Mouse (Mus musculus) midbrain, embryonic 14.5 days (tissue): ENCODE data around the gene Slc35b2. TPM values are rescaled to one million over a fixed set of nuclear protein-coding genes. Genes with fewer than 3 reads are reported as not detected.

Experiments
- ATAC-seq: fragments of 200-750 bp; cut with Nextera tagmentation; 2 replicates; pipeline ENCODE4 v1.8.0; 2017; ENCODE audit warnings: moderate number of reproducible peaks, moderate library complexity; ENCODE audit not compliant: low FRiP score, low TSS enrichment
- DNase-seq: peaks from one replicate; pipeline ENCODE4 v3.0.0-alpha.2; 2015
- H3K27ac ChIP-seq: fragments of 300-500 bp; sonication (generic); replicated peaks from 2 replicates; pipeline ENCODE4 v1.5.1; 2014; ENCODE audit warnings: mild to moderate bottlenecking, low read depth, low read length, moderate library complexity
- H3K27me3 ChIP-seq: fragments of 300-500 bp; sonication (generic); 2 replicates; pipeline ENCODE4 v1.6.1; 2014; ENCODE audit warnings: low read length, control low read depth, mixed read lengths; ENCODE audit not compliant: control insufficient read depth, insufficient read depth
- H3K36me3 ChIP-seq: fragments of 300-500 bp; sonication (generic); 2 replicates; pipeline ENCODE4 v1.6.1; 2014; ENCODE audit warnings: low read length, control low read depth; ENCODE audit not compliant: control insufficient read depth, insufficient read depth
- H3K4me1 ChIP-seq: fragments of 300-500 bp; sonication (generic); 2 replicates; pipeline ENCODE4 v1.6.1; 2014; ENCODE audit warnings: mild to moderate bottlenecking, antibody characterized with exemption, low read length, control low read depth; ENCODE audit not compliant: control insufficient read depth, insufficient read depth
- H3K4me2 ChIP-seq: fragments of 300-500 bp; sonication (generic); 2 replicates; pipeline ENCODE4 v1.6.1; 2014; ENCODE audit warnings: mild to moderate bottlenecking, low read length, moderate library complexity
- H3K4me3 ChIP-seq: fragments of 300-500 bp; sonication (generic); replicated peaks from 2 replicates; pipeline ENCODE4 v1.5.1; 2014; ENCODE audit warnings: low read depth, low read length
- H3K9ac ChIP-seq: fragments of 300-500 bp; sonication (generic); replicated peaks from 2 replicates; pipeline ENCODE4 v1.6.1; 2014; ENCODE audit warnings: mild to moderate bottlenecking, low read length, moderate library complexity
- H3K9me3 ChIP-seq: fragments of 300-500 bp; sonication (generic); 2 replicates; pipeline ENCODE4 v1.6.1; 2016; ENCODE audit warnings: low read length, control low read depth, mixed read lengths; ENCODE audit not compliant: control insufficient read depth
- WGBS: fragments of 180-500 bp; shearing (Covaris S2); extraction: QIAGEN DNeasy Blood & Tissue Kit; methylation state at CpG from one replicate; pipeline ENCODE4 v1.1.7; 2014; 5-methylcytosine and 5-hydroxymethylcytosine counted together
- polyA plus RNA-seq: library from polyadenylated mRNA; unstranded; fragments of >200 nt; fragmentation: Nextera tagmentation; extraction: Ambion mirVana; gene quantifications from 2 replicates; pipeline ENCODE4 v1.2.1, GENCODE M21; 2014

Gene Slc35b2
- polyA plus RNA-seq, 1 experiment from 2014 or later: 77.1 TPM

DNA sequence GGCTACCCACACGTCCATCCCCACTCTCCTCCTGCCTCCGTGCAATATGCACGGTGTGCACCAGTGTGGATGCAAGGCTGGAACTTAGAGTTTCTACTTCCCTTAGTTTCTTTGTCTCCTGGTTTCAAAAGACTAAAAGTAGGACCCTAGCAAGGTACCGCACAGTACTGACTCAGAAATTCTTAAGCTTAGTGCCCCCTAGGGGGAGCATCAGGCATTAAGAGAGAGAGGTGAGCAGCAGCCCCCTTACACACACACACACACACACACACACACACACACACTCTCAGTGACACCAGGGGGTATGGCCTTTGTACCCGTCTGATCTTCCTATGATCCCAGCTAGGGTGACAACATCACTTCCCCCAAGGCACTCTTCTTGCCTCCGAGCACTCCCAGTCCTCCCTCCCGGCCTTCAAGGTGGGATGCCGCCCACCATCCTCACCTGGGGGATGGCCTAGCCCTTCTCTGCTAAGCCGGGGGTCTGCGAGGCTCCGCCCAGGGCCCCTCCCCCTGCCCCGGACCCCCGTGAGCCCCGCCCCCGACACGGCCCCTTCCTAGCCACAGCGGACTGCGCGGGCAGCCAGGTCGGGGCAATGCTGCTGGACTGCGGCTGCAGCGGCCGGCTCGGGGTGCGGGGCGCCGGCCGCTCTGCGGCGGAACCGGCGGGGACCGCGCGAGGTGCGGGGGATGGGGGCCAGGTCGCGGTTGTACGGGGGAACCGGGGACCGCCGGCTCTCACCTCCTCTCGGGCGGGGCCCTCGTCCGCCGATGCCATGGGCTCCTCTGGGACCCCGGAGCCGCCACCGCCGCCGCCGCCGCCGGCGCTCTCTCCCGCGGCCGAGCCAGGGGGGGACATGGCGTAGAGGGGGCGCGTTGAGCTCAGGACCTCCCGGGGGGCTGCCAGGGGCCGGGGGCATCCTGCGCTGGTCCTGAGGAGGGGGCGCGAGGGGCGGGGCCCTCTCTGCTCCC, 14.8 kb upstream of the Slc35b2 start:
- peaks cover 32% of the 10 kb centered on the region for H3K36me3 ChIP-seq
- peak overlapping the region; percentile 93 for H3K4me3 ChIP-seq
- peaks cover 43% of the 10 kb centered on the region for H3K4me1 ChIP-seq
- H3K27me3 ChIP-seq: peaks cover 31% of the 10 kb centered on the region
- H3K9me3 ChIP-seq: no peaks in the 10 kb centered on the region
- peak overlapping the region; percentile 64 for H3K4me2 ChIP-seq
- peak overlapping the region; percentile 99 for H3K9ac ChIP-seq
- H3K27ac ChIP-seq: peak overlapping the region; percentile 97
- peak; percentile 66 for ATAC-seq
- peak; percentile 87 for DNase-seq
- 3% methylated on average over 52 of the region's 68 CpGs for WGBS

DNA sequence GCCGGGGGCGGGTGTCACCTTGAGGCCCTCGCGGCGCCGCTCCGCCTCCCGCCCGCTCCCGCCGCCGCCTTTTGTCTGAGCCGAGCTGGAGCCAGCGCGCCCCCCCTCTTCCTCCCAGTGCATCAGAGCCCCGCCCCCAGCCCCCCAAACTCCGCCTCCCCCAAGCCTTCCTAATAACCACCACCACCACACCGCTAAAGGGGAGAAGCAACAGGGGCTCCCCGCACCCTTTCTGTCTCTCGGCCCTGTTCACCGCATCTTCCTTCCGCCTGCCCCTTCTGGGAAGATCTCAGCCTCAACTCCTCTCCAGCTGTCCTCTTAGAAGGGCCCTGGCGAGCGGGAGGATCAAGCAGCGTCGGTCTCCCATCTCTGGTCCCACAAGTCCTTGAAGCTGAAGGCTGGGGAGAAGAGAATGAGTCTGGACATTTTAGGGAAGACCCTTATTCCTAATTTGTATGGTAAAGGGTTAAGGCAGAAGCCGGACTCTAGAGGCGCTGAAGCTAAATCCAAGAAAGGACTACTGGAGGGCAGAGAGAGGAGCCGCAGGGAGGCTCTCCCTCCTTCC, 14.0 kb upstream of the Slc35b2 start, which contains the start of gene Tmem151b:
Tmem151b (minus strand) TSS at position 61 of the 565 bp plus-strand sequence.
- ATAC-seq: peak; percentile 61
- H3K36me3 ChIP-seq: peaks cover 23% of the 10 kb centered on the region
- peaks cover 35% of the 10 kb centered on the region for H3K4me1 ChIP-seq
- H3K4me3 ChIP-seq: peak within 1 kb of the TSS; percentile 93
- peaks cover 31% of the 10 kb centered on the region for H3K27me3 ChIP-seq
- peak; percentile 89 for DNase-seq
- peak within 1 kb of the TSS; percentile 64 for H3K4me2 ChIP-seq
- peak within 1 kb of the TSS; percentile 99 for H3K9ac ChIP-seq
- WGBS: under 1% methylated on average over 11 of the region's 29 CpGs
- no peaks in the 10 kb centered on the region for H3K9me3 ChIP-seq
- H3K27ac ChIP-seq: peak within 1 kb of the TSS; percentile 97

DNA sequence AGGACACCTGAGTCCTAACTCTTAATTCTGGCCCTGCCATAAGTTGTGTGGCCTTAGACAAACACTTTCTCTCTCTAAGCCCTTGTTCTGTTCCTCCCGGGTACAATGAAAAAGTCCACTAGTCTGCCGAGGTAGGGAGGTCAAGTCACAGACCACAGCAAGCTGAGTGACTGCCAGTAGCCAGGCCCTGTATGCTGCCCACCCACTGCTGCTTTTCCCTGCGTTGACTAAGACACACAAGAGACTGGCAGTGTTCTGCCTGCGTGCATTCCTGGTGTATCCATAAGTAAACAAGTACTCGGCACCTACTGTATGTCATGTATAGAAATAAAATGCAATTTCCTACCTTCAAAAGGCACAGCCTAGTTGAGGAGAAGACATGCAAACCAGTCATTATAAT, 13.4 kb upstream of the Slc35b2 start:
- Histone ChIP-seq H3K9ac (peak overlapping the region; percentile 99; the same call in 1 of the 2 replicates), H3K4me3 (peak overlapping the region; percentile 93), H3K27me3 (peaks cover 26% of the 10 kb centered on the region), H3K27ac (peak overlapping the region; percentile 97; the same call in 1 of the 2 replicates), H3K9me3 (no peaks in the 10 kb centered on the region), H3K4me2 (peak overlapping the region; percentile 64), H3K4me1 (peaks cover 29% of the 10 kb centered on the region), H3K36me3 (peaks cover 18% of the 10 kb centered on the region)
- ATAC-seq (no peak), DNase-seq (no peak)
- 26% methylated on average over 5 of the region's 5 CpGs for WGBS

DNA sequence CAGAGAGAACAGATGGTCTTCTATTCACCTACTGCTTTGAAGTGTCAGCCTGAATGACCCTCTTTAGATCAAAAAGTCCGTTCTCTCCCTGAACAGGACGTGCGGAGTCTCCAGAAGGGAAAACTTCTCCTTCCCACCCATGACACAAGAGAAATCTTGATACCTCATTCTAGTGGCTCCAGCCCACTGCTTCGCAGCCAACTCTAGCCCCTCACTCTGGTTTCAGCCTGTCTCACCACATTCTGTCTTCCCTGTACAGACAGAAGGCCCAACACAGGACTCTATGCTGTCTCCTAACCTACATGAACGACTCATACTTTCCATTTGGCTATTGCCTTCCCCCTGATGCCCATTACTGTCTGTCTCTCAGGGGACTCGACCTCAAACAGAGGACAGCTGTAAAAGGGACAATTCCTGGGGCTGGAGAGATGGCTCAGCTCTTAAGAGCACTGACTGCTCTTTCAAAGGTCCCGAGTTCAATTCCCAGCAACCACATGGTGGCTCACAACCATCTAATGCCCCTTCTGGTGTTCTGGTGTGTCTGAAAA, 12.4 kb upstream of the Slc35b2 start:
- peaks cover 7% of the 10 kb centered on the region for H3K36me3 ChIP-seq
- DNase-seq: no peak
- 40% methylated on average over 7 of the region's 7 CpGs for WGBS
- H3K4me1 ChIP-seq: peaks cover 28% of the 10 kb centered on the region
- H3K27ac ChIP-seq: no peak overlapping the region
- no peak for ATAC-seq
- no peak overlapping the region for H3K4me3 ChIP-seq
- no peak overlapping the region for H3K4me2 ChIP-seq
- H3K27me3 ChIP-seq: peaks cover 15% of the 10 kb centered on the region
- H3K9ac ChIP-seq: no peak overlapping the region
- no peaks in the 10 kb centered on the region for H3K9me3 ChIP-seq

DNA sequence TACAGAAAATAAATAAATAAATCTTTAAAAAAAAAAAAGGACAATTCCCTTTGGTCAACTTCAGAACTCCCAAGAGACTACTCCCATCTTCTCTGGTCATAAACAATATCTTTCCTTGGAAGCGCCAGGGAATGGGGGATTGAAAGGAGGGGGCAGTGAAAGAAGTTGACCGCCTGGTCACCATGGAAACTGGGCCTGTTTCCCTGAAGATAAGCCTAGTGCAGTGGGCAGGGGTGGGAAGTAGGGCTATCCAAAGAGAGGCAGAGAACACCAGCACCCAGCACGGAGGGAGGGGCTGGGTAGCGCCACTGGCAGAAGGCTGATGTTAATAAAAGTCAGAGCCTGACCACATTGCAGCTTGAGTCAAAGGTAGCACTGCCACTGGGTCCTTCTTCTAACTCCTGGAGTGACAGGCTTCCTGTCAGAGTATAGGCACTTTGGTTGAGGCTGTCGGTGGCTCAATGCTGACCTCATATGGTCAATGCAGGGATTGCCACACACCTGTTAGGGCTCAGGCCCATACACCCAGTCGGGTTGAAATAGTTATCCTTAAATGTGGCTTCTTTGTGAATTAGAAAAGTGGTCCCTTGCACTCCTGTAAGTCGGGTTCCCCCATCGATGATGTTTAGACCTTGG, 11.7 kb upstream of the Slc35b2 start:
- no peak overlapping the region for H3K4me2 ChIP-seq
- WGBS: 4% methylated on average over 8 of the region's 8 CpGs

DNA sequence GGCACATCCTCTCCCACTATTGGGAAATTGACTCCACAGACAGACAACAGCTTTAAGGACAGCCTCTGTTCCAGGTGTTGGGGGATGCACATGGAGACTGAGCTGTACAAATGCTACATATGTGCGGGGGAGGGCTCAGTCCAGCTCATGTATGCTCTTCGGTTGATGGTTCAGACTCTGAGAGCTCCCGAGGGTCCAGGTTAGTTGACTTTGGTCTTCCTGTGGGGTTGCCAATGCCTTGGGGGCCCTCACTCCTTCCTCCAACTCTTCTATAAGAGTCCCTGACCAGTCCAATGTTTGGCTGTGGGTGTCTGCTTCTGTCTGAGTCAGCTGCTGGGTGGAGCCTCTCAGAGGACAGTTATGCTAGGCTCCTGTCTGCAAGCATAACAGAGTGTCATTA, 10.6 kb upstream of the Slc35b2 start:
- DNase-seq: no peak
- WGBS: 86% methylated on average over 3 of the region's 3 CpGs
- Histone ChIP-seq H3K4me2 (no peak overlapping the region), H3K9me3 (no peaks in the 10 kb centered on the region), H3K27me3 (no peaks in the 10 kb centered on the region), H3K4me1 (peaks cover 27% of the 10 kb centered on the region), H3K9ac (no peak overlapping the region), H3K4me3 (no peak overlapping the region), H3K36me3 (no peaks in the 10 kb centered on the region), H3K27ac (no peak overlapping the region)
- no peak for ATAC-seq

More for the DNA sequence above, 11.7 kb upstream of the Slc35b2 start:
- H3K9me3 ChIP-seq: no peaks in the 10 kb centered on the region
- no peak overlapping the region for H3K27ac ChIP-seq
- H3K27me3 ChIP-seq: peaks cover 9% of the 10 kb centered on the region; the same call in 1 of the 2 replicates
- peaks cover 34% of the 10 kb centered on the region for H3K4me1 ChIP-seq
- DNase-seq (peak; percentile 87), ATAC-seq (0 out of 2 replicates have a peak, but pooled peaks have one; percentile 21)
- H3K9ac ChIP-seq: no peak overlapping the region
- no peak overlapping the region for H3K4me3 ChIP-seq
- peaks cover 1% of the 10 kb centered on the region for H3K36me3 ChIP-seq

DNA sequence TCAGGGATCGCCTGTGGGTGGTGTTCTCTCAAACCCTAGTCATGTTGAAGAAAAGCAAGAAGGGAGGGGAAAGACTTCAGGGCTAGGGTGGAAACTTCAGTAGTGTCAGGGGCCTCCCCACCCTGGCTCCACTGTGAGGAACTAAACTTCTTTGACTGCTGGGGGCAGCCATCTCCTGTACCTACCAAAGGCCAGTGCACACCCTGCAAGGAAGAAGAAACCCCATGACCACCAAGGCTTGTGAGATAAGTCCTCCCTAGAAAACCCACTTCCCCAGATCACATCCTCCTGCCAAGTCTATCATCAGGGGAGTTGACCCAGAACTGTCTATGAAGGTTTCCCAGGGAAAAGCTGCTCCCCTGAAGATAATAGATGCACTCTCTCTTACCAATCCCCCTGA, 9.3 kb upstream of the Slc35b2 start:
- DNase-seq (no peak), ATAC-seq (no peak)
- Histone ChIP-seq H3K36me3 (no peaks in the 10 kb centered on the region), H3K4me2 (no peak overlapping the region), H3K9ac (no peak overlapping the region), H3K4me3 (no peak overlapping the region), H3K27ac (no peak overlapping the region), H3K27me3 (no peaks in the 10 kb centered on the region), H3K9me3 (no peaks in the 10 kb centered on the region), H3K4me1 (peaks cover 23% of the 10 kb centered on the region)
- 52% methylated on average over 1 of the region's 1 CpGs for WGBS

DNA sequence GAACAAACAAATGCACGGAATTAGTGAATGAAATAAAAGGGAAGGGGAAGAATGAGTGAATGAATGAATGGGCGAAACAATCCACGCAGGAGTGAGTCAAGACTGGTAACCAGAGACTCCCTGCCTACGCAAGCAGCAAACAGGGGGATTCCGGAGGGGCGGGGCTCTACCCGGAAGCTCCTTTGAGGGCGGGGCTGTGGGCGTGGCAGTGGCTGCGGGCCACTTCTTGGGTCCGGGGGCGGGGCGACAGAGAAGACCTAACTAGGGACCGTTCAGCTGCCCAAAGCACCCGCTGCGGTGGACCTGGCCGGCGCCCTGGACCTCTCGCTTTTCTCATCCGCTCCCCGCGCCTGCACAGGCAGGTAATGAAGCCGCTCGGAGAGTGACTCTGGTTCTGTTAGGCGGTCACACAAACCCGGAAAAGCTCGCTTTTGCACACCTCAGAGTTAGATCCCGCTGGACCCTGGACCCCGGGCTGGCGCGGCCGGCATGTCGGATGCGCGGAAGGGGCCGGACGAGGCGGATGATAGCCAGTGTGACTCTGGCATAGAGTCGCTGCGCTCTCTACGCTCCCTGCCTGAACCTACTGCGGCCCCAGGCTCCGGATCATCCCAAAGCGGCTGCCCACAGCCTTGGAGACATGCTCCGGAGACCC, 8.1 kb upstream of the Slc35b2 start, which contains the start of gene Nfkbie:
Nfkbie (plus strand) TSS at position 252 of the 655 bp plus-strand sequence.
- Histone ChIP-seq H3K4me3 (peak within 1 kb of the TSS; percentile 59), H3K9ac (peak within 1 kb of the TSS; percentile 66), H3K27me3 (no peaks in the 10 kb centered on the region), H3K4me1 (peaks cover 15% of the 10 kb centered on the region; the same call in 1 of the 2 replicates), H3K4me2 (peak within 1 kb of the TSS; percentile 96), H3K27ac (0 out of 2 replicates have a peak within 1 kb of the TSS, but pooled peaks have one; percentile 9), H3K9me3 (no peaks in the 10 kb centered on the region), H3K36me3 (no peaks in the 10 kb centered on the region)
- ATAC-seq (peak; percentile 83), DNase-seq (peak; percentile 94)
- WGBS: under 1% methylated on average over 45 of the region's 45 CpGs
